ENCODE assay signal across 8 mouse cellular contexts in genomic region chr8:84104697-84105609, GRCm38 (mm10). TPM values are rescaled to one million over a fixed set of nuclear protein-coding genes. Genes with fewer than 3 reads are reported as not detected.
DNase-seq lines count a peak whose midpoint lies in the region; ATAC-seq lines count a peak whose summit lies in the region.

Gene Dcaf15 (minus strand): TSS chr8:84104768.

- peaks cover 11% of the 10 kb centered on the region for H3K4me1 ChIP-seq in lung, embryonic 16.5 days (replicated peaks; ENCODE audit: control insufficient read depth, insufficient read depth, low read length)

- H3K36me3 ChIP-seq in lung, embryonic 16.5 days (ENCODE audit: control insufficient read depth, insufficient read depth, low read length): peaks cover 10% of the 10 kb centered on the region

- H3K9ac ChIP-seq in lung, embryonic 16.5 days (ENCODE audit: low read length): peak within 1 kb of the TSS; percentile 90

- 6% methylated on average over 42 of the region's 42 CpGs for WGBS in lung, embryonic 16.5 days

- peak; percentile 97 to 98 for ATAC-seq in hematopoietic stem cell, adult 5-6 weeks (replicated peaks in 1 of 2; ENCODE audit: insufficient read depth in 1 of 2, low FRiP score in 2 of 2, low TSS enrichment in 1 of 2, low read depth in 1 of 2, poor library complexity in 2 of 2, severe bottlenecking in 2 of 2)
- peak; percentile 98 for ATAC-seq in lung, embryonic 16.5 days (ENCODE audit: low read depth)

- no peaks in the 10 kb centered on the region for H3K27me3 ChIP-seq in lung, embryonic 16.5 days (ENCODE audit: control insufficient read depth, insufficient read depth, low read depth, low read length)

- DNase-seq in MEL-GATA-1-ER (ENCODE audit: extremely low read depth, low read depth): peak; percentile 99
- peak; percentile 98 for DNase-seq in cerebellum, adult 8-10 months
- peak; percentile 99 for DNase-seq in forelimb bud, embryonic 11.5 days (ENCODE audit: low read depth, low spot score)
- peak; percentile 96 for DNase-seq in layer of hippocampus, adult 9-10 months (ENCODE audit: low spot score)
- peak; percentile 89 for DNase-seq in ovary, postnatal 10 days (ENCODE audit: low spot score)
- DNase-seq in thymus, postnatal 10 days (ENCODE audit: low spot score in 2 of 2): peak; percentile 99

- H3K4me2 ChIP-seq in lung, embryonic 16.5 days (ENCODE audit: low read depth, low read length): peak within 1 kb of the TSS; percentile 78

- no peaks in the 10 kb centered on the region for H3K9me3 ChIP-seq in lung, embryonic 16.5 days (ENCODE audit: control insufficient read depth, low read length)

- peak within 1 kb of the TSS; percentile 77 for H3K4me3 ChIP-seq in lung, embryonic 16.5 days (ENCODE audit: low read length)

- peak within 1 kb of the TSS; percentile 88 for H3K27ac ChIP-seq in lung, embryonic 16.5 days (ENCODE audit: low read length)

RNA-seq across cellular contexts. Expression of gene Dcaf15, which starts in this region (rescaled TPM):
- 21.0 and 23.1 TPM in 2 replicates for total RNA-seq in hematopoietic stem cell, adult 5-6 weeks (2017)
- 6.9 and 8.5 TPM in 2 replicates for polyA plus RNA-seq in lung, embryonic 16.5 days (2015; fragmentation: Nextera tagmentation; extraction: Ambion mirVana)

Comparison
In these comparisons a context has a peak if more than half of its experiments do, and no peak if none do; other contexts are left out.
1. Peak in every context shown above with its lines: DNase-seq, ATAC-seq, H3K4me3 ChIP-seq and H3K27ac ChIP-seq.